Mouse (Mus musculus) cortical plate, adult 2 months (tissue): Measurements from ENCODE around the gene Pnpt1.

Source experiments
- CTCF ChIP-seq: fragments of 200-500 bp; IDR thresholded peaks from 2 replicates; pipeline ENCODE4 v1.5.1; 2011; ENCODE audit warnings: mild to moderate bottlenecking, control low read depth, low read length; ENCODE audit not compliant: insufficient read depth; ENCODE audit errors: extremely low read depth
- POLR2A ChIP-seq: fragments of 200-500 bp; IDR thresholded peaks from 2 replicates; pipeline ENCODE4 v1.6.1; 2011; ENCODE audit warnings: mild to moderate bottlenecking, low read length, control low read depth; ENCODE audit not compliant: insufficient read depth; ENCODE audit errors: extremely low read depth

- TF ChIP-seq CTCF = peak; percentile 33
- TF ChIP-seq POLR2A = peak; percentile 46; the same call in 1 of the 2 replicates
Observed at GRCm38 (mm10) chr11:29173125-29173631, 42.6 kb downstream of the Pnpt1 start.
